Mouse (Mus musculus) spleen, postnatal 10 days (tissue): Measurements from ENCODE around the gene Rnaseh2b.

Experiments used
- DNase-seq, 2 experiments: peaks; one replicate each; pipeline ENCODE4 v3.0.0; 2021 to 2022; ENCODE audit warnings: low spot score in 2 of 2

The Rnaseh2b gene

GRCm38 (mm10) chr14:62322581-62323344 is 30.4 kb downstream of the Rnaseh2b start:
- no peak for DNase-seq

DNA sequence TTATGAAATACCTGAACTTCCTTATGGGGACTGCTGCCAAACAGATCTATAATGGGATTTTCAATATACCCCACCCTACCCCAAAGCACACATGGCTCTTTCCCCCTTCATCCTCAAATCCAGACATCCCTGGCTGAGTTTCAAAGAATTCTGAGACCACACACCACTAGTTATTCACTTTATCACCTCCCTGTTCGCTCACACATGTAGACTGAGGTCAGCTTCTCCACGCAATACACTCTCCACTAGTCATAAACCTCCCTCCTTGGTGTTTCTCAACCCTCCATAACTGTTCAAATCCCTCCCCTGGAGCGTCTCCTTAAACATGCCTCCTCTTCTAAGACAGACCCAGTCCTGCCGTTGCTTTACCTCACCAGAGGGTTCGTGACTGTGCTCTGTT is 31.1 kb downstream of the Rnaseh2b start:
- no peak for DNase-seq

- DNase-seq = no peak
Measured at GRCm38 (mm10) chr14:62324943-62325342, 32.6 kb downstream of the Rnaseh2b start.

GRCm38 (mm10) chr14:62326026-62326425 is 33.6 kb downstream of the Rnaseh2b start:
- DNase-seq = no peak

GRCm38 (mm10) chr14:62327171-62327570 is 34.8 kb downstream of the Rnaseh2b start:
- no peak for DNase-seq

- DNase-seq = no peak
Measured at GRCm38 (mm10) chr14:62328606-62329005, 36.2 kb downstream of the Rnaseh2b start.

DNA sequence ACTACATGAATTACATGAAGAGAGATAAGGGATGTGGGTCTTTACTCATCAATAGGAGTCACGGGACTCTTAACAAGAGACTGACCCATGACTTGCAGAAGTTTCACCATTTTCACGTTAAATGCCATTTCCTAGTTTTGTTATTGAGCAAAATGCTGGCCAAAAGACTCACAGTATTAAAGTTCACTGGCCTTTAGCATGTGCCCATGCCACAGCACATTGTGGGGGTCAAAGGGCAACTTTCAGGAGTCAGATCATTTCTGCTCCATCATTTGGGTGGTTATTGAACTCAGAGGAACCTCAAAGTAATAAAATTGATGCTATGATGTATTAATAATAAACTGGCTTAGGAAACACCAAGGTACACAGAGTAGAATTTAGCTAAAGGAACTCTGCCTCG is 37.2 kb downstream of the Rnaseh2b start:
- no peak for DNase-seq

GRCm38 (mm10) chr14:62331457-62331856 is 39.1 kb downstream of the Rnaseh2b start:
- DNase-seq = peak; percentile 28 to 32

DNA sequence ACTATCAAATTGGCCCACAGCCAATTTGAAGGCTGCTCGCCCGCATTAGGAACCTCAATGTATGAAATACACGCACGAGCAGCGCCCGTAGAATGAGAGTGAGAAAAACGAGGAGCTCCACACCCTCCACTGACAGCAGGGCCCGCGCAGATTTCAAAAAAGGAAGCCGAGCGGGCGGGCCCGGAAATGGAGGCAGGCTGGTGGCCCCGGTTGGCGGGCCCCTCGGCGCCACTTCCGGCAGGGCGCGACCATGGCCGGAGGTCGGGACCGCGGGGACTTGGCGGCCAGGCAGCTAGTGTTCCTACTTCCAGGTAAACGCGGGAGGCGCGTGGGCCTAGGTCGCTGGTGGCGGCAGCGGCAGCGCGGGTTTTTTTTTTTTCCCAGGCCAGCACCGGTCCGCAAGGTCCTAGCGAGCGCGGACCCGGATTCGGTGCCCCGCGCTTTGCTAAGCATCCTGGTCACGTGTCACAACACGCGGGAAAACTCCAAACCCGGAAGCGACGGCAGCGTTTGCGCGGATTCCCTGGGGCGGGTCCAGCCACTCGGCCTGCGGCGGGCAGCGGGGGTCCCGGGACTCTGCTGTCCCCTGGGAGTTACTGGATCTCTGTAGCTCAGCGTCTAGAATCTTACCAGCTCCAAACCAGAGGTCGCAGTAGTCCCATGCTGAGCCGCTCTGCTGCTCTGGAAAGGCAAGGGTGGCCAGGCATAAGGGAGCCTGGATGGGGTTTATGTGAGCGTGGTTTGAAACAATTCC is 39.7 kb downstream of the Rnaseh2b start:
- DNase-seq = peak; percentile 82 to 93

DNA sequence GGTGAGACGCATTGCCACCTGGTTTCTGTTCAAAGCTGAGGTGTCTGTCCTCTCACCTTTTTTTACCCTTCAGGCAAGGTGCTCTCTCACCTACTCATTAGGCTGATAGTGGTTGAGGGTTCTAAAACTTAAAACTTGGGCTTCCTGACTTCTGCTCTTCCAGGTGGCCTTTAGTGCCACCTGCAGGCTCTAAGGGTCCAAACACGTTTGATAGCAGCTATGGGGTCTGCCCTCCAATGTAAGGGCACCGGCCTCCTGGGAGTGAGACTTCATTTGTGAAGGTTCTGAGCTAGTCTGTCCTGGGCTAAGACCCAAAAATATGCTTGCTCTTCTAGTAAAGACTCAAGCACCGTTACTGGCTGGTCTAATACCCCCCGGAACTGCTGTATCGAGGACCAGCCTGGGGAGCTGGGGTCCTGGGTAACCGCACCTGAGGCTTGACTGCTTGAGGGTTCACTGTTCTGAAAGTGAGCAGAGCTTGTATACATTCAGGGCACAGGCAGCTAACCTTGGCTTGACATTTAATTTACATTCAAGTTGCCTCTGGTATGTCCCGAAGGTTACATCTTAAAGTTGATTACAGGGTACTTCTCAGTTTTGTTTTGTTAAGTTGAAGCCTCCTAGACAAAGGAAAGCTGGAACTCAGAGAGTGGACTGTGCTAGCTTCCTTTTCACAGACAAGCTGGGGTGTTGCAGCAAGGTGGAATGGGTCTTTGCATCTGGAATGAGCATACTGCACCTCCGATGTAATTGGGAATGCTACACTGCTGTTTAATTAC is 41.7 kb downstream of the Rnaseh2b start:
- peak in 1 of 2 experiments; percentile 32 for DNase-seq

DNA sequence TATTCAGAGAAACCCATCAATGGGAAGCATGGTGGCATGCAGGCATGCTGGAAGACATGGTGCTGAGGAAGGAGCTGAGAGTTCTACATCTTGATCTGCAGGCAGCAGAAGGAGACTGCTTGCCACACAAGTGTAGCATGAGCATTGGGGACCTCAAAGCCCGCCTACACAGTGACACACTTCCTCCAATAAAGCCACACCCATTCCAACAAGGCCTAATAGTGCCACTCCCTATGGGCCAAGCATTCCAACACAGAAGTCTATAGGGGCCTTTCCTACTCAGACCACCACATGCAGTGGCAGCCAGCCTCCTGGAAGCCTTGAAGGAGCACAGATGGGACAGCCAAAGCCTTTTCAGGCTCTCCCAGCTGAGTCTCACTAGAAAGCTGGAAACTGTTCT is 46.8 kb downstream of the Rnaseh2b start:
- DNase-seq = no peak

GRCm38 (mm10) chr14:62341887-62342642 is 49.7 kb downstream of the Rnaseh2b start:
- DNase-seq = no peak

DNA sequence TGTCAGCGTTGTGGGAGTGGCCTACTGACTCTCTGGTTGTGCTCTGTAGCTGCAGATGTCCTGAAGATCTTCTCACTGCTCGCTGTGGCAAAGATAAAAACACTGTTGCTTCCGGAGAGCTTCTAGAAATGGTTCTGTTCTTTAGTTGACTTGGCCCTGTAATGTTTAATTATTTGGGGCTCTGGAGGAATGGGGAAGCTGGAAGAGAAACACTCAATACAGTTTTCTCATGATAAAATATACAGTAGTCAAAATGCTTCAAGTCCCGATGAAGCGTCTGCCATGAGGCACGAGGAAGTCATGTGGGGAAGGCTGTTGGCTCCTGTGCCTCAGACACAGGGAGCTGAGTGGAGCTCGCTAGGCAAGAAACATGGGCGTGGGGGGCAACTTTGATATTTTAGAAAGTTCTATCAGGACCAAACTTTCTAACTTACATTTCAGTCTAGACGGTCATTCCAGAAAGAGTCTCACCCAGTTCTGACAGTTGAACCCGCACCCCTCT is 50.3 kb downstream of the Rnaseh2b start:
- DNase-seq = peak in 1 of 2 experiments; percentile 26

GRCm38 (mm10) chr14:62346570-62346969 is 54.2 kb downstream of the Rnaseh2b start:
- DNase-seq = no peak

GRCm38 (mm10) chr14:62347103-62347502 is 54.7 kb downstream of the Rnaseh2b start:
- DNase-seq = no peak

- DNase-seq = no peak
Measured at GRCm38 (mm10) chr14:62349786-62350185, 57.4 kb downstream of the Rnaseh2b start.

- no peak for DNase-seq
Measured at GRCm38 (mm10) chr14:62350186-62350585, 57.8 kb downstream of the Rnaseh2b start.

DNA sequence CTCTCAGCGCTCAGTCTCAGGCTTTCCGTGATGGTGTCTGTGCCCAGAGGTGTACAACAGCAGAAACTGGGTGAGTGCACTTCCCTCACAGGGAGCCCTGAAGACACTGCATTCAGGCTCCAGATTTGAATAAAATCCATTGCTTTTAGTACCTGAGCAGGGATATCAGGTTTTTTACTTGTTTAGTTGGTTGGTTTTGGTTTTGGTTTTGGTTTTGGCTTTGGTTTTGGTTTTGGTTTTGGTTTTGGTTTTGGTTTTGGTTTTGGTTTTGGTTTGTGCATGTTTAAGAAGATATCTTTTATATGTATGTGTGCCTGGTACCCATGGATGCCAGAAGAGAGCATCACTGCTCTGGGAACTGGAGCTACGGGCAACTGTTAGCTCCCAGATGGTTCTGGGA is 58.5 kb downstream of the Rnaseh2b start:
- DNase-seq = no peak

- DNase-seq = no peak
Measured at GRCm38 (mm10) chr14:62353372-62353771, 61.0 kb downstream of the Rnaseh2b start.

DNA sequence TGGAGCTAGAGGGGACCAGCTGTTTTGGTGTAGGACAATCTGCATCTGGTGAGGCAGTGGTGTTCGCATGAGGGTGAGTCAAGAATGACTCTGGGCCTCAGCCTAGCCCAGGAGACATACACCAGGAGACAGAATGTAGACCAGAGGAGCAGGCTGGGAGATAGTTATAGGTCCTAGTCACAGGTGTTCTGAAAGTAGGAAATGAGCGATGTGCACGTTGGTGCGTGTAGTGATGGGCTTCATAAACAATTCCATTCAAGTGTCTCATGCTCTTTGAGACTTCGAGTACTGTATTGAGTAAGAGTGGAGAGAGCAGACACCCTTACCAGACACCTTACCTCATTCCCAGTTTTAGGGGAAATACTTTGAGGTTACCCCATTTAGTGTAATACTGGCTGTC is 61.4 kb downstream of the Rnaseh2b start:
- no peak for DNase-seq

GRCm38 (mm10) chr14:62355201-62355600 is 62.8 kb downstream of the Rnaseh2b start:
- no peak for DNase-seq
